Mouse (Mus musculus): ENCODE results near the gene Utrn. TPM values are rescaled to one million over a fixed set of nuclear protein-coding genes. Genes with fewer than 3 reads are reported as not detected.
"Not testable (repeated sequence)": the region's sequence is repeated elsewhere in the genome, so short reads cannot be mapped to it uniquely, and the experiment has no call there.

Utrn gene
- polyA plus RNA-seq, 1 experiment from 2014 or later: 16.0 TPM

GRCm38 (mm10) chr10:12614465-12615199 is 254.5 kb downstream of the Utrn start:
- no peaks in the 10 kb centered on the region for H3K4me1 ChIP-seq (ENCODE audit: control insufficient read depth, insufficient read depth, low read length)
- H3K9me3 ChIP-seq (ENCODE audit: control insufficient read depth, low read length): no peaks in the 10 kb centered on the region
- H3K9ac ChIP-seq (replicated peaks; ENCODE audit: low read depth, low read length): peak overlapping the region; percentile 55
- no peaks in the 10 kb centered on the region for H3K27me3 ChIP-seq (ENCODE audit: control insufficient read depth, insufficient read depth, low read length)
- peak overlapping the region; percentile 40 for H3K4me3 ChIP-seq (ENCODE audit: low read depth, low read length)
- WGBS: 2% methylated on average over 22 of the region's 22 CpGs
- ATAC-seq (ENCODE audit: low read depth): peak; percentile 62
- no peaks in the 10 kb centered on the region for H3K36me3 ChIP-seq (ENCODE audit: control insufficient read depth, insufficient read depth, low read length)
- H3K4me2 ChIP-seq (ENCODE audit: low read depth, low read length): peak overlapping the region; percentile 62
- H3K27ac ChIP-seq (ENCODE audit: low read depth, low read length): peak overlapping the region; percentile 13; the same call in 1 of the 2 replicates

DNA sequence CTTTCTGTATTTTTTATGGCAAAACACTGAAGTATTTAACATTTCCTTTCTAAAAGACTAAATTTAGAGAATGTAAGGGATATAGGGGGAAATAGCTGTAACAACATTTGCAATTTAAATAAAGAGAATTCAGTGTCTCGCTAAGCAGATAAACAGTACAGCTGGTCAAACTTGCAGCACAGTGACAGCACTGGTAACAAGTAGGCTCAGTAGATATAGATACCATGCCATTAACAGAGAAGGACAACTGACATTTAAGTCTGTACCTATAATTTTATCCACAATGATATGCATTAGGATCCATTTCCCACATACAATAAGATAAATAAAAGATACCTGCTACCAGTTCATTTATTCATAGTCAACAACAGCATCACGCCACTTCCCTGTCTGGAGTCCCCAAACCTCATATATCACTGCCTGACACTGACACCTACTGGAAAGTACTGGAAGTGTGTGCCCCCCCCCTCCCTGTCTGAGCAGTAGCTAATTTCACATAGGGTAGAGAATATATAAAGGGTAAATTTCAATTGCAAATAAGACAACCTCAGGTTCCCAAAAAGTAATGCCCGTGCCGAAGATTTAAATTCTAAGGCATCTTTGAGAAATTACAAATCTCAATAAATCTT is 256.8 kb downstream of the Utrn start:
- no peaks in the 10 kb centered on the region for H3K9me3 ChIP-seq (ENCODE audit: control insufficient read depth, low read length)
- no peaks in the 10 kb centered on the region for H3K36me3 ChIP-seq (ENCODE audit: control insufficient read depth, insufficient read depth, low read length)
- peak overlapping the region; percentile 19; the same call in 1 of the 2 replicates for H3K4me3 ChIP-seq (ENCODE audit: low read depth, low read length)
- H3K4me2 ChIP-seq (ENCODE audit: low read depth, low read length): peak overlapping the region; percentile 29
- H3K9ac ChIP-seq (replicated peaks; ENCODE audit: low read depth, low read length): no peak overlapping the region
- no peaks in the 10 kb centered on the region for H3K4me1 ChIP-seq (ENCODE audit: control insufficient read depth, insufficient read depth, low read length)
- WGBS: 17% methylated on average over 4 of the region's 4 CpGs
- peak; percentile 84 for ATAC-seq (ENCODE audit: low read depth)
- H3K27ac ChIP-seq (ENCODE audit: low read depth, low read length): no peak overlapping the region
- H3K27me3 ChIP-seq (ENCODE audit: control insufficient read depth, insufficient read depth, low read length): no peaks in the 10 kb centered on the region

- no peaks in the 10 kb centered on the region for H3K9me3 ChIP-seq (ENCODE audit: control insufficient read depth, low read length)
- H3K27me3 ChIP-seq (ENCODE audit: control insufficient read depth, insufficient read depth, low read length): no peaks in the 10 kb centered on the region
- H3K4me3 ChIP-seq (ENCODE audit: low read depth, low read length): no peak overlapping the region
- H3K9ac ChIP-seq (replicated peaks; ENCODE audit: low read depth, low read length): no peak overlapping the region
- WGBS: 81% methylated on average over 7 of the region's 7 CpGs
- H3K4me2 ChIP-seq (ENCODE audit: low read depth, low read length): no peak overlapping the region
- no peak overlapping the region for H3K27ac ChIP-seq (ENCODE audit: low read depth, low read length)
- ATAC-seq (ENCODE audit: low read depth): no peak
- no peaks in the 10 kb centered on the region for H3K4me1 ChIP-seq (ENCODE audit: control insufficient read depth, insufficient read depth, low read length)
- no peaks in the 10 kb centered on the region for H3K36me3 ChIP-seq (ENCODE audit: control insufficient read depth, insufficient read depth, low read length)
These were observed 259.3 kb downstream of the Utrn start for GRCm38 (mm10) chr10:12609896-12610295.

- H3K27ac ChIP-seq (ENCODE audit: low read depth, low read length): no peak overlapping the region
- H3K9ac ChIP-seq (replicated peaks; ENCODE audit: low read depth, low read length): no peak overlapping the region
- H3K4me3 ChIP-seq (ENCODE audit: low read depth, low read length): no peak overlapping the region
- no peak for ATAC-seq (ENCODE audit: low read depth)
- H3K4me1 ChIP-seq (ENCODE audit: control insufficient read depth, insufficient read depth, low read length): no peaks in the 10 kb centered on the region
- no peak overlapping the region for H3K4me2 ChIP-seq (ENCODE audit: low read depth, low read length)
- no peaks in the 10 kb centered on the region for H3K36me3 ChIP-seq (ENCODE audit: control insufficient read depth, insufficient read depth, low read length)
- H3K27me3 ChIP-seq (ENCODE audit: control insufficient read depth, insufficient read depth, low read length): no peaks in the 10 kb centered on the region
- H3K9me3 ChIP-seq (ENCODE audit: control insufficient read depth, low read length): no peaks in the 10 kb centered on the region
These were observed 260.5 kb downstream of the Utrn start for GRCm38 (mm10) chr10:12608634-12609033.

GRCm38 (mm10) chr10:12607180-12607579 is 262.0 kb downstream of the Utrn start:
- not testable (repeated sequence) for H3K9ac ChIP-seq (replicated peaks; ENCODE audit: low read depth, low read length); H3K27ac ChIP-seq (ENCODE audit: low read depth, low read length); ATAC-seq (ENCODE audit: low read depth); H3K36me3 ChIP-seq (ENCODE audit: control insufficient read depth, insufficient read depth, low read length); H3K4me1 ChIP-seq (ENCODE audit: control insufficient read depth, insufficient read depth, low read length); H3K4me2 ChIP-seq (ENCODE audit: low read depth, low read length); H3K27me3 ChIP-seq (ENCODE audit: control insufficient read depth, insufficient read depth, low read length); H3K4me3 ChIP-seq (ENCODE audit: low read depth, low read length); H3K9me3 ChIP-seq (ENCODE audit: control insufficient read depth, low read length)
- WGBS: 98% methylated on average over 6 of the region's 6 CpGs

GRCm38 (mm10) chr10:12595379-12595778 is 273.8 kb downstream of the Utrn start:
- 11% methylated on average over 2 of the region's 2 CpGs for WGBS
- ATAC-seq (ENCODE audit: low read depth): peak; percentile 56; the same call in 1 of the 2 replicates
- no peaks in the 10 kb centered on the region for H3K4me1 ChIP-seq (ENCODE audit: control insufficient read depth, insufficient read depth, low read length)

DNA sequence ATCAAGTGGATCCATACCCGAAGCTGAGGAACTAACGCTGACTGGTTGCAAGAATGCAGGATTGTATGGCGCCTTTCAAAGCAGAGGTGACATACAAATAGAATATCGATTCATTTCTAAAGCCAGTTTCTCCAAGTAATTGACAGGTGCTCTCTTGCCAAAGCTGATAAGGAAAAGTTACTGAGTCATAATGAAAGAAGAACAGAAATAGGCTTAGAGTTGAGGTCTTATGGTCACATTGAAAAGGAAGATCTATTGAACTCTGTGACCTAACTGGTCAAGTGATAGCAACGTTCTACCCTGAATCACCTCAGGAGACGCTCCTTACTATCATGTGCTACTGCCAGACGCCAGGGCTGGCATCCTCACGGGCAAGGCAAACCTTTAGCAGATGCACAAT is 274.2 kb downstream of the Utrn start:
- Histone ChIP-seq H3K4me2 (ENCODE audit: low read depth, low read length) (no peak overlapping the region), H3K9me3 (ENCODE audit: control insufficient read depth, low read length) (no peaks in the 10 kb centered on the region), H3K36me3 (ENCODE audit: control insufficient read depth, insufficient read depth, low read length) (no peaks in the 10 kb centered on the region), H3K4me3 (ENCODE audit: low read depth, low read length) (no peak overlapping the region), H3K27me3 (ENCODE audit: control insufficient read depth, insufficient read depth, low read length) (no peaks in the 10 kb centered on the region), H3K4me1 (ENCODE audit: control insufficient read depth, insufficient read depth, low read length) (no peaks in the 10 kb centered on the region), H3K27ac (ENCODE audit: low read depth, low read length) (no peak overlapping the region), H3K9ac (replicated peaks; ENCODE audit: low read depth, low read length) (no peak overlapping the region)
- no peak for ATAC-seq (ENCODE audit: low read depth)
- 78% methylated on average over 8 of the region's 8 CpGs for WGBS

More at GRCm38 (mm10) chr10:12595379-12595778, 273.8 kb downstream of the Utrn start:
- H3K27me3 ChIP-seq (ENCODE audit: control insufficient read depth, insufficient read depth, low read length): no peaks in the 10 kb centered on the region
- no peaks in the 10 kb centered on the region for H3K36me3 ChIP-seq (ENCODE audit: control insufficient read depth, insufficient read depth, low read length)
- H3K4me3 ChIP-seq (ENCODE audit: low read depth, low read length): no peak overlapping the region
- H3K9ac ChIP-seq (replicated peaks; ENCODE audit: low read depth, low read length): no peak overlapping the region
- no peaks in the 10 kb centered on the region for H3K9me3 ChIP-seq (ENCODE audit: control insufficient read depth, low read length)
- no peak overlapping the region for H3K27ac ChIP-seq (ENCODE audit: low read depth, low read length)
- H3K4me2 ChIP-seq (ENCODE audit: low read depth, low read length): no peak overlapping the region

GRCm38 (mm10) chr10:12593071-12593470 is 276.1 kb downstream of the Utrn start:
- no peak overlapping the region for H3K9ac ChIP-seq (replicated peaks; ENCODE audit: low read depth, low read length)
- no peaks in the 10 kb centered on the region for H3K27me3 ChIP-seq (ENCODE audit: control insufficient read depth, insufficient read depth, low read length)
- no peak overlapping the region for H3K27ac ChIP-seq (ENCODE audit: low read depth, low read length)
- H3K36me3 ChIP-seq (ENCODE audit: control insufficient read depth, insufficient read depth, low read length): no peaks in the 10 kb centered on the region
- no peak for ATAC-seq (ENCODE audit: low read depth)
- no peaks in the 10 kb centered on the region for H3K4me1 ChIP-seq (ENCODE audit: control insufficient read depth, insufficient read depth, low read length)
- no peaks in the 10 kb centered on the region for H3K9me3 ChIP-seq (ENCODE audit: control insufficient read depth, low read length)
- H3K4me3 ChIP-seq (ENCODE audit: low read depth, low read length): no peak overlapping the region
- no peak overlapping the region for H3K4me2 ChIP-seq (ENCODE audit: low read depth, low read length)

DNA sequence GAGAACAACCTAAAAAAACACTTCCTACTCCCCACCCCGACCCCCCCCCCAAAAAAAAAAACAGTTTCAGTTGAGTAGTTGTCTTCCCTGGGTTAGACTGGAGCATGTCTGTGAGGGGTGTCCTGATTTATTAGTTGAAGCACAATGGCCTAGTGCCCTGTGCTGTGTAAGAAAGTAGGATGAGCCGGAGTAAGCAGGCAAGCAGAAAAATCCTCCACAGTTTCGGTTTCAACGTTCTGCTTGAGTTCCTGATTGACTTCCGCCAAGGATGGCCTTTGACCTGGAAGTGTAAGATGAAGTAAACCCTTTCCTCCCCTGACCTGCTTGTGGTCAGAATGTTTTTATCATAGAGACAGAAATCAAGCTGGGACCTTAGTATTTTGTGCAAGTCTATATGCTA is 277.2 kb downstream of the Utrn start:
- no peak for ATAC-seq (ENCODE audit: low read depth)
- Histone ChIP-seq H3K4me2 (ENCODE audit: low read depth, low read length) (no peak overlapping the region), H3K27me3 (ENCODE audit: control insufficient read depth, insufficient read depth, low read length) (no peaks in the 10 kb centered on the region), H3K4me1 (ENCODE audit: control insufficient read depth, insufficient read depth, low read length) (no peaks in the 10 kb centered on the region), H3K36me3 (ENCODE audit: control insufficient read depth, insufficient read depth, low read length) (no peaks in the 10 kb centered on the region), H3K9me3 (ENCODE audit: control insufficient read depth, low read length) (no peaks in the 10 kb centered on the region), H3K4me3 (ENCODE audit: low read depth, low read length) (no peak overlapping the region), H3K9ac (replicated peaks; ENCODE audit: low read depth, low read length) (no peak overlapping the region), H3K27ac (ENCODE audit: low read depth, low read length) (no peak overlapping the region)
- 35% methylated on average over 5 of the region's 5 CpGs for WGBS
